Mouse (Mus musculus) G1E (cell line): ENCODE data around the gene Hist1h4b.

ENCODE experiments used
- CTCF ChIP-seq: IDR thresholded peaks from 2 replicates; pipeline ENCODE4 v1.5.1; 2012; ENCODE audit warnings: low read depth, low read length, inconsistent platforms, mixed read lengths
- TAL1 ChIP-seq: conservative IDR thresholded peaks from 2 replicates; pipeline ENCODE4 v1.6.1; 2012; ENCODE audit warnings: low read depth, low read length, inconsistent platforms, mixed read lengths

DNA sequence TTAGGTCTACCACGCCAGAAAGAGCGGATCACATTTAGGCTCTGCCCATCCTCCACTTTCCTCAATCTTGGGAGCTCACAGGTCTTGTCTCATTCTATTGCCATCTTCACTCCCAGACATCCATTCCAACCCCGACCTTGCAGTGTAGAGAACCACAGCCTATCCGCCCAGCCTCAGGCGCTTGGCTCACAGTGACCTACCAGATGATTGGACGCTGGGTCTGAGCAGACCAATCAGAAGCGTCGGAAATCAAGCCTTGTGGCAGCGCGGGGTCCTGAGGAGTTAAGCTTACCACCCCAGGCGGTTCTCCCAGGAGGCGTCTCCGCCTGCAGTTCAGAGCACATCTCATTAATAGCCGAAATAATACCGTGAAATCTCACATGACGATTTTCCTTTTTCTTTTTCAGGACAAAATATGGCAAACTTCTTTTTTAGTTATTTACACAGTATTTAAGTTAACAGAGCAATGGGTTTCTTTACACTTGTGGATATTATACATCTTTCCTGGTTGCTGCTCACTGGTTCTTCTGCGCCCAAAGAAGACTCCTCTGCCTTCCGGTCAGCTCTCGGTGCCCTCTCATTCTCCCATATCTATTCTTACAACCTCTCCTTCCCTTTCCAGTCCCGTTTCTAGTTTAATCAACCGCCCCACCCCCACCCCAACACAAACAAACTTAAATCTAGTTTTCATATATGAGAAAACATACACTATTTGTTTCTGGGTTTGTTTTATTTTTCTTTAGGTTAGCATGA is 15.9 kb downstream of the Hist1h4b start:
- TF ChIP-seq CTCF: no peak
- no peak for TF ChIP-seq TAL1
